Mouse (Mus musculus): ENCODE results near the gene Hnrnpll.

Hnrnpll gene

GRCm38 (mm10) chr17:79999631-80000030, 62.5 kb downstream of the Hnrnpll start:
- DNase-seq (ENCODE audit: low read depth, low spot score) = no peak

- no peak for DNase-seq (ENCODE audit: low read depth, low spot score)
Measured at GRCm38 (mm10) chr17:79998986-79999385, 63.1 kb downstream of the Hnrnpll start.

- no peak for DNase-seq (ENCODE audit: low read depth, low spot score)
Measured at GRCm38 (mm10) chr17:79995091-79995691, 66.9 kb downstream of the Hnrnpll start.

GRCm38 (mm10) chr17:79992114-79992513, 70.0 kb downstream of the Hnrnpll start:
- no peak for DNase-seq (ENCODE audit: low read depth, low spot score)

GRCm38 (mm10) chr17:79991166-79991958, 70.8 kb downstream of the Hnrnpll start:
- no peak for DNase-seq (ENCODE audit: low read depth, low spot score)

- DNase-seq (ENCODE audit: low read depth, low spot score) = no peak
Measured at GRCm38 (mm10) chr17:79990161-79990560, 72.0 kb downstream of the Hnrnpll start.

GRCm38 (mm10) chr17:79984450-79984849, 77.7 kb downstream of the Hnrnpll start:
- DNase-seq (ENCODE audit: low read depth, low spot score) = no peak

- no peak for DNase-seq (ENCODE audit: low read depth, low spot score)
Measured at GRCm38 (mm10) chr17:79982955-79983529, 79.1 kb downstream of the Hnrnpll start.

GRCm38 (mm10) chr17:79982548-79982947, 79.6 kb downstream of the Hnrnpll start:
- peak; percentile 9 for DNase-seq (ENCODE audit: low read depth, low spot score)

GRCm38 (mm10) chr17:79981758-79982481, 80.2 kb downstream of the Hnrnpll start:
- DNase-seq (ENCODE audit: low read depth, low spot score) = no peak

GRCm38 (mm10) chr17:79981348-79981747, 80.8 kb downstream of the Hnrnpll start:
- DNase-seq (ENCODE audit: low read depth, low spot score) = no peak

GRCm38 (mm10) chr17:79980421-79981120, 81.6 kb downstream of the Hnrnpll start:
- DNase-seq (ENCODE audit: low read depth, low spot score) = no peak
